Mouse (Mus musculus) skeletal muscle tissue, adult 2 months (tissue): ENCODE data around the gene Lmf1.

ENCODE experiments used
- DNase-seq: peaks from one replicate; pipeline ENCODE4 v3.0.0-alpha.2; 2012; ENCODE audit warnings: low read depth, low spot score

The Lmf1 gene

DNA sequence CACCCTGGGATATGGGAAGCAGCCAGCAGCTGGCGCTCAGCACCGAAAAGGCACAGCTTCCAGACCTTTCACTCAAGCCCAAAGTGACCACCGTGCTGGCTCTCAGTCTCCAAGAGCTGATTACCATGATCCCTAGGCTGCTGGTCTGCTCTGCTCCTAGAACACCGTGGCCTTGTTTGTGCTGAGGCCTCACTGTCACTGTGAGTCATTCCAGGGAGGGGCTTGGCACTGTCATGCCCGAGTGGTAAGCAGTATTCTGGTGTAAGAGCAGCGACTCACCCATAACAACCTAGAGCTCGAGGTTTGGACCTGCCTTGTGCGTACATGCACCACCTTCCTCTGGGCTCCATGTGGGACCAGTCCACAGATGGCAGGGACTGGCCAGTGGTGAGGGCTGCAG, 63.1 kb downstream of the Lmf1 start:
- DNase-seq, result peak; percentile 34

DNA sequence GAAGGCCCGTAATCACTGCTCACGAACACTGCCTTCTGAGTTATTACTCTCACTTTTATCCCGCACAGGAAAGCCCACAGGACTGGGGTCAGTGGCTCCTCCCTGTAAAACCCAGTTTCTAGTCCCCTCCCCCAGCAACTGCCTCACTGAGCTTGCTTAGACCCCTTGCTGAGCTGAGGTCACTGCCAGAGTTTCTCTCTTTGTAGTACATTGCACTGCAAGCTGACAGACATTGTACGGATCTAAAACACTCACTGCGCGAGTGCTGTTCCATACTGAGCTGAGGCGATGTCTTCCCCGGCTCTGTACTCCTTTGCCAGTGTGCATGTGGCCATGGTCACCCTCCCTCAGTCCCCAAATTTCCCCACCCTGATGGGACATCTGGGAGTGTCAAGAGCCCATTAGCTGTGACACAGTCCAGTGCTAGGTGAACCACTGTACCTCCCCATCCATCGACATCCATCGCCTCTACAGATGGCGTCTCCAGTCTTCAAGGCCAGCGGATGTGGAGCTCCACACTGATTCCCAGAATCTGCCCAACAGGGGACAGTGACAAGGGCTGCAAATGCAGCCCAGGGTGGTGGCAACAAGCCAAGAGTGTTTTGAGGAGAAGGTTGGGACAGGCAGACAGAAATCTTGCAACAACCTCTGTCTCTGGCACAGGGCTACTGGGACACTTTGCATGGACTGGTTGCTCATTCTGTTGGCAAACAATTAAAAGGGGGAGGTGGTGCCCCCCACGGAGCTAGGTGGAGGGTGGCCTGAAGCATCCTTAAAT, 64.8 kb downstream of the Lmf1 start:
- DNase-seq, result no peak

DNA sequence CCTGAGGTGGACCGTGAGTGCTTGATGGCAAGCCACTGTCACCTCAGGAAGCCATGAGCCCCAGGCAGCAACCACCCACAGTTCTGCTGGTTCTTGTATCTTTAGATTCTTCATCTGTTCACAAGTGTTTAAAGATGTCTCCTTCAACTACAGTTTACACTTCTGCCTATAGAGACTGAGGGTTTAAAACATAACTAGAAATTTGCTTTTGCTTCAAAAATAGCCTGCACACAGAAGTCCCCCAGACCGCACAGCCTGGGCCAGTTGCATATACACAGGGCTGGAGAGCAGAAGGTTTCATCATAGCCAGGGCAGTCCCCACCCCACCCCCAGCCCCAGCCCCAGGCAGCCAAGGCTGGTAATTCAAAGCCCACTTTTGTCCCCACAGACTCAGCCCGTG, 65.9 kb downstream of the Lmf1 start:
- DNase-seq, result no peak

DNA sequence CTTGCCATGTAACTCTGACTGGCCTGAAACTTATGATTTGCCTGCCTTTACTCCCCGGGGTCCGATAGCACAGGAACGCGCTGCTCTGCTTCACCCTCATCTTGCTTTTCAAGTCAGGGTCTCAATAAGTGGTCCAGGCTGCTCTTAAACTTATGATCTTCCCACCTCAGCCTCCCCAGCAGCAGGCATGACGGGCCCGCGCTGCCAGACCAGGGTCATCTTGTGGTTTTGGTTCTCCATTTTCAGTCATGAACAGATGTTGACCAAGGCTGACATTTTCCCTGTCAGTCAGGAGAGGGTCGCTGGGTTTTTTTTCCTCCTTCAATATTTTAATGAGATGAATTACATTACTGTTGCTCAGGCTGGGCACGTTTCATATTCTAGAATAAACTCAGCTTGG, 66.8 kb downstream of the Lmf1 start:
- DNase-seq, result no peak

DNA sequence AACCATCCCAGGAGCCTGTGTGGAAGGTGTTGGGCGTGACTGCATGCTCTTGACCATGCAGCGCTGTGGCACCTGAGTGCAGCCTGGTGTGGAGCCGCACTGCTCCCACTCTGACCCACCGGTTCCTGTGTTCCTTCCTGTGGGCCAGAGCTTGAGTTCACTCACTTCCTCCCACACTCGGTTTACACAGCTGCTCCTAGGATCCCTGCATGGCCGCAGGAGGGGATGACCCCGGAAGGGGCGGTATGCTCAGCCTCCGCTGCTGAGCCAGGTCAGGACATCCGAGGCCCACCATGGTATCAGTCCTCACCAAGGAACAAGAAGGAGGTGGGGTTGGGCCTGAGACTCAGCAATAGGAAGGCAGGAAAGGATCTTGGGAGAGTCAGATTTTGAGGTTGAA, 69.0 kb downstream of the Lmf1 start:
- no peak for DNase-seq

DNA sequence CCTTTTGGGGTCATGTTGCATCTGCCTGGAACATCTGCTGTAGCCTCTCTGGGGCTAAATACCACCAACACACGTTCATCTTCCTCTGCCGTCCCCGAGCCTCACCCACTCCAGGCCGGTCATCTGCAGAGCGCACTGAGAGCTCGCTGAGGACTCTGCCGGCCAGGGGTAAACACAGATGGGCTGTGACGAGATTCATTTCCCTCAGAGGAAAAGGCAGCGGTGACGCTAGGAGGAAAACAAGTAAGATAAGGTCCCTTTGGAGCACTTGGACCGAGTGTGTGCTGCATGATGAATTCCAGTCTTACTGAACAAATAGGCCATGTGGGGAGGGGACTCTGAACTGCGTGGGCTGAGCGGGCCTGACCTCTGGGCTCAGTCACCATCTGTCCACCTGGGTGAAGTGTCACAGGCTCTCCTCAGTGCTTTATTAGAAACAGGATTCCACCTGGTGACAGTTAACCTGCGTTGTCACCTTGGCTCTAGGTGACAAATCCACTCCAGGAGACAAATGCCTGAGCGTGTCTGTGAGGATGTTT, 69.9 kb downstream of the Lmf1 start:
- no peak for DNase-seq

DNA sequence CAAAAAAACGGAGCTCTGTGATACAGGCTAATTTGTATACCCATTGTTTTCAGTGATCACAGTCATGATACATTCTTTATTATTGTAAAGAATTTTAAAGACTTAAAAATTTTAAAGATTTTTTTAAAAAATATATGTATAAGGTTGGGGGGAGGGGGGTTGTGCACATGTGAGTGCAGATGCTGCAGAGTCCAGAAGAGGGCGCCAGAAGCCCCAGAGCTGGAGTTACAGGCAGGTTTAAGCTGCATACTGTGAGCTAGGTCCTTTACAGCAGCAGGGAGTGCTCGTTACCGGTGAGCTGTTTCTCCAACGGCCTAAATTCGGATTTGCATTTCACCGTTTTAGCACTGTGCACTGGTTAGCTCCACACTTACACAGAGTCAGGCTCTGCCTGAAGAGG, 71.8 kb downstream of the Lmf1 start:
- no peak for DNase-seq

DNA sequence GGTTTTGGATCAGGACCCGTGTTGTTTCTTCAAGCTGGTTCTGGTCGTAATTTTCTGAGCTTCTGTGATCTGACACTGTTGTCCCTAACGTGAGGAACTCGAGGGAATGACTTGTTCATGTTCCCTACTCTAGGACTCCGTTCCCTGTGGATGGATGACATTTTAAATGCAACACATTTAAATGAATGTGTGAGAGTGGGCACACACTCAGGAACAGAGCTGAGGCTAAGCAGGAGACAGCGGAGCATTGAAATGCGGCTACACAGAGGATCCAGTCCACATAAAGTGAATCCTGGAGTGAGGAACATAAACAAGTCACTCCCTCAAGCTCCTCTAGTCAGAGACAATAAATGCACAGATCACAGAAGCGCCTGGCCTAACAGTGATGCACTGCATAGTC, 73.4 kb downstream of the Lmf1 start:
- DNase-seq, result no peak

DNA sequence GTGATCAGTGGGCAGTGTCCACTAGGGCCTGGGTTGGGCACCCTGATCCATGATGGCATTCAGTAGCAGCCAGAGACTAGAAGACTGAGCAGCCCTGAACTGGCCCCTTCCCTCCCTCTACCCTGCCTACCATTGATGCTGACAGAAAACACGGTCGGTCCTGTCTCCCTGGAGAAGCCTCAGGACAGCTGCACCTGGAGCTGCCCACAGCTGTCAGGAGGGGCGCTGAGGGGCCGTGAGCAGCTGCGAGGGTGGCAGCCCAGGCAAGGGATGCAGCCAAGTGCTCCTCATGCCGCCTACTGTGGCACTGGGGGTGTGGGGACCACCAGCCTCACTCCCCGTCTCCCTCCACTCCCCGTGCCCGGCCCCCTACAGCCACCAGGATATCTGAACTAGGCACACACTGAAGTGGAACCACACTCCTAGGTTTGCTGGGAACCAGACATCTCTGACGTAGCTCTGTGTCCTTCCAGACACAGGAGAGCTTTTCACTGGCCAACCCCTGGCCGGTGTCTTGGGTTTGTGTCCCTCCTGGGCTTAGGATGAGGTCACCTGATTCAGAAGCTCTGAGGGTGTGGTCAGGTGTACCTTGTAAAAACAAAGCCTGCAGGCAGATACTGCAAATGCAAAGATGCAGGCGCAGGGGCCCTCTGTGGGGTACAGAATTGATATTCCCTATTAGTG, 77.4 kb downstream of the Lmf1 start:
- no peak for DNase-seq

DNA sequence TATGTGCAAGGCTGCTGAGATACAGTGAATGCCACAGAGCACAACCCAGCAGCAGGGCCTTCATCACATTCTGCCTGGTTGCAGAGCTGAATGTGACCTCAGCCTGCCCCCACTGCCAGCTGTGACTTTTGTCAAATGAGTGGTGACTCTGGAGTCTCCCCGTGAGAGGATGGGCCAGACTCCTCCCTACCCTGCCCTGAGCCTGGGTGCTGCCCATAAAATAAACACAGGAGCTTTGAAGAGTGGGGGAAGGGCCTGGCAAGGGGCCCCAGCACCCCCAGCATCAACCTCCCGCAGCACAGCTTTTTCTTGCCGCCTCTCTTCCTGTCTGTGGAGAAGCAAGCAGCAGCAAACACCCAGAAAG, 77.9 kb downstream of the Lmf1 start:
- no peak for DNase-seq

DNA sequence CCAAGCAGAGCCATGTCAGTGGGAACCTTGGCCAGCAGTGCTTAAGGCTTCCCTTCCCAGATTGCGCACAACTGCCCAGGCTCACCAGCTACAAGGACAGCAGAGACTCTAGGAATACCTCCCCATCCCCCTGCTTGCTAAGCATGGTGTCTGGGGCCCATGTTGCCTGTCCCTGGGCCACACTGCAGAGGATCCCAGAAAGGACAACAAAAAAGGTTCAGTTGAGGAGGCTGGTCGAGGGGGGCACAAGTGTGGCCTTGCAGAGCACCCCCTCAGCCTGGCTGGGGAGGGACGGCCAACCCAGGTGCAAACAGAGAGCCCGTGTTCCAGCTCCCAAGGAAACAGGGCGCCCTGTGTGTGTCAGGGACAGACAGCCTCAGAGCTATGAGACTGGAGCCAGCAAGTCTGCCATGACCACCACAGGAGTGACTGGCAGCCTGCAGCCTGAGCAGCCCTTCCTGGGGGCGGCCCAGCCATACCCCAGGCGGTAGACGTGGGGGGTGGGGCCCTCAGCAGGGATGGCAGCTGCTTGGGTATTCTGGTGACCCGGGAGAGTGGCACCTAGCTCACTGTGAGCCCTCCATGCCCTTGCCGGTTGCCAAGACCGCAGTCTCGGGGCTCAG, 84.4 kb downstream of the Lmf1 start:
- no peak for DNase-seq

DNA sequence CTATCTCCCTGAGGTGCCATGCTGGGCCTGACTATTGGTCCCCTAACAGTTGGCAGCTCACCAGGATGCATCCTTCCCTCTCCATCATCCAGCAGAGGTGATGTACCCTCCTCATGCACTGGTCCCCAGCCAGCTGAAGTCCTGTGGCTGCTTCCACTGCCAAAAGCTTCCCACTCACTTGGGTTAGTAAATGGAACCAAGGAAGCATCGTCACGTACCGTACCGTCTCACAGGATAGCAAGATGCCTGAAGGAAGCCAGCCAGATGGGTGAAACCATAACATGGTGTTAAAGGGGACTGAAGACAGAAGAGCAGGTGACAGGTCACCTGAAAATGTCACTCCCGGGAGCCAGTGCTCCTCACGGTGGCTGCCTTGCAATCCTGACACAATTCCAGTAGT, 86.6 kb downstream of the Lmf1 start:
- no peak for DNase-seq

DNA sequence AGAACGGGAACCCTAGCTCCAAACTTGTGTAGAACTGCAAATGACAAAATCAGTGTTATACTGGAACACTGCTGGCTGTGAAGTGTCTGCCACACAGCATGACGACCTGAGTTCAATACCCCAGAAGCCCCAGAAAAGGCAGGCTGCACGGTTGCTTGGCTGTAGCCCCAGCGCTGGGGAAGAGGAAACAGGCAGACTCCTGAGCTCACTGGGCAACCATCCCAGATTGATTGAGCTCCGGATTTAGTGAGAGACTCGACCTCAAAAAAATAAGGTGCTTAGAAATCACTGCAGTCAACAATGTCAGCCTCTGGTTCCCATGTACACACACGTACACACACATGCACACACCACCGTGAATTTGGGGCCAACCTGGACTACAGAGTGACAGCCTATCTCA, 87.0 kb downstream of the Lmf1 start:
- no peak for DNase-seq

DNA sequence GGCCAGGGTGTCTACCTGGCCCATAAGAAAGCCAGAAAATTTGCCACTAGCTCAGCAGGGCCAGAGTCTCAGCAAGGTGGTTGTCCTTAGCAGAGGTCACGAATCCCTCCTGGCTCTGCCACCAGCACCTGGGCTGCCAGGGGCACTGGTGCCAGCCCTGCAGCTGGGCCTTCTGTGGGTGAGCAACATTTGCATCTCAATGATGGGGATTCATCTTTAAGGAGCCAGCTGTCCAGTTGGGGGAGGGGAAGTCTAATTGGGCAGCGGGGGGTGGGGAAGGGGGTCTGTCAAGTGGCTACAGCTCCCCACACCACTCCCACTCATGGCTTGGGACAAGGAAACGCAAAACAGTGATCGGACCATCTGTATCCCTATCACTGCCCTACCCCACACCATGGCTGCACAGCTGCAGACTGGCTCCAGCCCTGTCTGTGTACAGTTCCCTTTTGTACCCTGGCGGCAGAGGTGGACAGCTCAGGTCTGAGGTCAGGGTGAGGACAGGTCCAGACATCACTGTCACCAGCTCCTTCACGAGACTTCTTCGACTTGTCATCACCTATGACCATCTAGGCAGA, 89.7 kb downstream of the Lmf1 start:
- DNase-seq, result no peak

DNA sequence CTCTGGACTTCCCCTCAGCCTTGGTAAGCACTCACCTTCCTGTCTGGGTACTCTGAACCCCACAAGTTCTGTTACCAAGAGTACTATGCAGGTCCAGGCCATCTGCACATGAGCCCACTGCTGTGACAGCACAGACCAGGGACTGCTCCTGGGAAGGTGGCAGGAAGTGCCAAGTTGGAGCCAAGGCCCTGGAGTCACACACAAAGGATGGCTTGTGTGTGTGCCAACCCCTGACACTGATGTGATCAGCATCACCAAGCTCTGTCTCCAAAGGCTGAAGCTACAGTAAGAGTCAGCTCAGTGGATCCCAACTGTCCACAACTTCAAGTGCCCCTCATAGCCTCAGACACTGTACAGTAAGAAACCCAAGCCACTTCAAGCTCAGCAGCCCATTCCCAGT, 94.1 kb downstream of the Lmf1 start:
- no peak for DNase-seq

DNA sequence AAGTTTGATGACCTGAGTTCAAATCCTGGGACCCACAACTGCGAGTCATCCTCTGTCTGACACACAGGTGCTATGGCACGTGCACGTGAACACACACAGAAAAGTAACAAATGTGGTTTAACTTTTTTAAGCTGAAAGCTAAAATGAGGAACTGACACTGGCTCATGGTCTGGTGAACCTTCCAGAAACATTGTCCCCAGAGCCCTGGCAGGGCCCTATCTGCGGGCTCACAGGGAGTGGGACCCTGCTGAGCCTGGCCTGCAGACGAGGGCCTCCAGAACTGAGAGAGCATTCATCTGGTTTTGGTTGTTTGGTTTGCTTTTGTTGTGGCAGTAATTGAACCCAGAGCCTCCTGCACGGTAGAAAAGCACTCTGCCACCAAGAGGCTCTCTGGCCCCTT, 99.1 kb downstream of the Lmf1 start:
- no peak for DNase-seq

DNA sequence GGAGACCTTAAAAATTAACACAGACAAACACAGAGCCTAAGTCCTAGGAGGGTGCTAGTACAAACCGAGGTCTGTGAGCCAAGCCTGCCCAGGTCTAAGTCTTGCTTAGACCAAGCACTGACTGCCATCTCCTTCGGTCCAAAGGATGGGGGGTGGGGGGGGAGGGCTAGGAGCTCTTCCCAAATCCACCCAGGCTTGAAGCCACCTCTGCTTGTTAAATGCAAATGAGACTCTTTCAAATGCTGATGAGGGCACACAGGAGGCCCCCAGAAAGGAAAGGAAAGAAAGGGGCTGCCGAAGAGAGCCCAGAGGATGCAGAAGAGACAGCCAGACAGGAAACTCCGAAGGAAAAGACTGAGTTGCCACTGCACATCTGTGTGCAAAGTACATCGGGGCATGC, 100.9 kb downstream of the Lmf1 start:
- no peak for DNase-seq

DNA sequence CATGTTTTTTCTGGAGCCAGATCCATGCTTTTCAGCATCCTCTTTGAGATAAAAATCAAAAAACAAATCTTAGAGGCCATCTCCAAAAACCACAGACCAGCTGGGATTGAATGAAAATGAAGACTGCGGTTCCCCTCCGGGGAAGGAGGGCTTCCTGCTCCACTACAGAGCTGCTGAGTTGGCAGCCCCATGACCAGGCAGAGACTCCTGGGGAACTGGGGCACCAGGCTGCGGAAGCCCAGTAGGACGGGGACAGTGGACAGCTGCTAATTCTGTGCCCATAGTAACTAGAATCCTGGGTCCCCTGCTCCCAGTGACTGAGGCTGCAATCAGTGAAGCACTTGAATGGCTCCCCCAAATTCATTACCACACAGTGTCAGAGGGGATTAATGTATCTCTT, 102.8 kb downstream of the Lmf1 start:
- DNase-seq, result no peak

DNA sequence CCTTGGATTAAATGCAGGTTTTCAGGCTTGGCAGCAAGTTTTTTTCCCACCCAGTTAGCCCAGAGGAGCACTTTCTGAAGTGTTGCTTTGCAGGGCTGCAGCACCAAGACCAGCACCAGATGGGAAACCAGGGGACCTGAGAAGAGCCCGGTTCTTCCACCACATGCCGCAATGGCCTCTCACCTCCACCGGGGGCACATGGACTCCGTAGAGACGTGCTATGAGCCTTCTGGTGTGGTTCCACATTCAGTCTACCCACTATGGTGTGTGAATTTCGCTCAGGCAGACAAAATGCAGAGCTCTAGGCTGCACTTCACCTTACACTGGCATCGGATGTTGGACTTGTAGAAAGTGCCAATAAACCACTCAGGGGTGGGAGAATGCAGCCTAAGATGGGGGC, 107.4 kb downstream of the Lmf1 start:
- no peak for DNase-seq

DNA sequence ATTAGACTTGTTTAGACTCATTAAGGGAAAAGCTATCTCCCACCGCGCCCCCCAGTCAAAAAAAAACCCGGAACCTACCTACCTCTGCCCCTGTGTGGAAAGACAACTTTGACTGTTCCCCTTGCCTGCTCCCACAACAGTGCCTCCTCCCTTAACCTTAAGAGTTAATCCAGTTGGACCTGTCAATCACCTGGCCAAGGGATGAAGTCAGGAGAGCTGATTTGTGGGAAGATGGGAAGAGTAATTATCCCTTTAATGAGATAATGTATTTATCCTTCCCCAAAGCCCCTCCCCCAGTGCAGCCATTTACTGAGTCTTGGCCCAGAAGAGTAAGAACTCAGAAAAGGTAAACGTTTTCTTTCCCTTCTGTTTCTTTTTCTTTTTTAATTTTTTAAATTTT, 110.0 kb downstream of the Lmf1 start:
- no peak for DNase-seq

DNA sequence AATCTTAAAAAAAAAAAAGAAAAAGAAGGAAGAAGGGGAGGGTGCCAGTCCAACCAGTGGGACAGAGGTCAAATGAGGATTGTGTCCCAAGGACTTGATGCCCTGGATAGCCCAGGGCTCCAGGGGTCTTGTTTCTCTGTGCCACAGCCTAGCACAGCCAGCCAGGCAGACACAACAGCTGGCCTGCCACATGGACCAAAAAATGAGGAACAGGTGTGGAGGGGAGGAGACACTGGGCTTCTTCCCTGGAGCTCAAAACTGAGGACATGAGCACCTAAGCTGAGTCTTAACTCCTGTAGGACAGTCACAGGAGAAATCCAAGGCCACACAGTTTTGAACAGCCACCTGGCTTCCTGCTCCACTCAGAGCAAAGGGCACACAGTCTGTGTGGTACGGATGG, 117.4 kb downstream of the Lmf1 start:
- no peak for DNase-seq

DNA sequence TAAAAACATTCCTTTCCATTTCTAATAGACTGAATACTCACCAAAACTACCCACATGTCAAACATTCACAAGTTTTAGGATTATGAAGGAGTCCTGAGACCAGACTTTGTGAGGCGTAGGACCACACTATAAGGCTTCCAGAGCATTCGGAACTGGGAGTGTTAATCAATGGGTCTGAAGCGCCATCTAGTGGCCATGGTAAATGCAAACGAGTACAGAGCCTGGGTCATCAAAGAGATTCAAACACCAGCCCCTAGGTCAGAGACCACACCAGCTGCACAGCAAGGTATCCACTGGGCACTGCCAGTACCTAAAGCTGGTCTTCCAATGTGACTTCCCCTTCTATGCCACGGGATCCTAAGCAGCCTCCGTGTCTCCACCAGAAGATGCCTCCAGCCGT, 119.6 kb downstream of the Lmf1 start:
- DNase-seq, result peak; percentile 43
